Mouse (Mus musculus) olfactory bulb, adult 2 months (tissue): ENCODE measurements at regions not wholly inside any gene's neighbourhood (a gene's known extent, or its start where the extent isn't known, plus 50 kb on each side); places are given as distances from the start of the nearest gene placed in this dataset.

Source experiments
- CTCF ChIP-seq: fragments of 200-500 bp; IDR thresholded peaks from 2 replicates; pipeline ENCODE4 v1.5.1; 2012; ENCODE audit warnings: low read depth, mild to moderate bottlenecking, low read length, moderate library complexity; ENCODE audit not compliant: insufficient read depth
- POLR2A ChIP-seq: fragments of 200-500 bp; IDR thresholded peaks from 2 replicates; pipeline ENCODE4 v1.6.1; 2012; ENCODE audit warnings: mild to moderate bottlenecking, low read depth, low read length, moderate library complexity; ENCODE audit not compliant: insufficient read depth

DNA sequence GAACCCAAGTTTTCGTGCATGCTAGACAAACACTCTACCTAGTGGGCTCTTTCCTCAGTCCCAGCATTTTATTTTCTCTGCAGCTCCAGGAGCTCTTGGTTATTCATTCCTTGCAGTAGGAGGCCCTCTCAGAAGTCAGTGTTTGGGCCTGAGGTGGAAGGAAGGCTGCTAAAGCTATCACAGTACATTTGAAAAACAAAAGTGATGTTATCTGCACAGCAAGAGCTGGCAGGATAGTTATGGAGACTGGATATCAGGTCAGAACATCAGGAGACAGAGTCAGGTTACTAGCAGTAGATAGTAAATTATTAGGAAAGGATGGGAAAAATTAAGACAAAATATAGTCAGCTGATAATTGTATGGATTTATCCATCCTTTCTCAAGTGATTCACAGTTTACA lies 152.2 kb downstream of the Mtx2 start:
- TF ChIP-seq CTCF (no peak), POLR2A (no peak)
